Mouse (Mus musculus) mature B cell (primary cell): ENCODE measurements around the gene Grin3b.

Source experiments
- in situ Hi-C: fragments of 300-500 bp; cut with MboI; formaldehyde crosslinking; loops from 2 replicates; pipeline ENCODE4 v1.14.3; 2019

Grin3b gene

GRCm38 (mm10) chr10:79970415-79971182 lies at the start of gene Grin3b:
TSS of gene Grin3b (plus strand) at chr10:79970715.
- in situ Hi-C loops = no loop called here

GRCm38 (mm10) chr10:79920958-79921535 lies 49.5 kb upstream of the Grin3b start, which contains the start of gene R3hdm4:
TSS of gene R3hdm4 (minus strand) at chr10:79921208.
- in situ Hi-C loops = loop anchor here (5.0 to 10.0 kb wide), 2 partner anchors 36 to 86 kb away; no protein-coding TSS in a partner anchor

- in situ Hi-C loops = loop anchor here (5.0 to 10.0 kb wide), 2 partner anchors 36 to 87 kb away; no protein-coding TSS in a partner anchor
Observed at GRCm38 (mm10) chr10:79921572-79921971, 48.9 kb upstream of the Grin3b start.

GRCm38 (mm10) chr10:79924998-79925784 lies 45.3 kb upstream of the Grin3b start:
- in situ Hi-C loops = loop anchor here (5.0 to 10.0 kb wide), 2 partner anchors 32 to 90 kb away; no protein-coding TSS in a partner anchor

GRCm38 (mm10) chr10:79925785-79926490 lies 44.6 kb upstream of the Grin3b start:
- in situ Hi-C loops = loop anchor here (10.0 kb wide), 1 partner anchor 91 kb away; no protein-coding TSS in a partner anchor

- in situ Hi-C loops = loop anchor here (10.0 kb wide), 1 partner anchor 92 kb away; no protein-coding TSS in a partner anchor
Observed at GRCm38 (mm10) chr10:79926491-79927323, 43.8 kb upstream of the Grin3b start, which contains the start of gene Arid3a. TSS of gene Arid3a (plus strand) at chr10:79927043.

- in situ Hi-C loops = loop anchor here (10.0 kb wide), 1 partner anchor 93 kb away; no protein-coding TSS in a partner anchor
Observed at GRCm38 (mm10) chr10:79927324-79928029, 43.0 kb upstream of the Grin3b start.

GRCm38 (mm10) chr10:79928030-79928694 lies 42.4 kb upstream of the Grin3b start:
- in situ Hi-C loops = loop anchor here (10.0 kb wide), 1 partner anchor 93 kb away; no protein-coding TSS in a partner anchor

GRCm38 (mm10) chr10:79928907-79929701 lies 41.4 kb upstream of the Grin3b start:
- in situ Hi-C loops = loop anchor here (10.0 kb wide), 1 partner anchor 94 kb away; no protein-coding TSS in a partner anchor

- in situ Hi-C loops = loop anchor here (10.0 kb wide), 1 partner anchor 95 kb away; no protein-coding TSS in a partner anchor
Observed at GRCm38 (mm10) chr10:79929967-79930825, 40.3 kb upstream of the Grin3b start.

GRCm38 (mm10) chr10:79930826-79931186 lies 39.7 kb upstream of the Grin3b start:
- in situ Hi-C loops = no loop called here

GRCm38 (mm10) chr10:79931797-79932196 lies 38.7 kb upstream of the Grin3b start:
- in situ Hi-C loops = no loop called here

GRCm38 (mm10) chr10:79932736-79933135 lies 37.8 kb upstream of the Grin3b start:
- in situ Hi-C loops = no loop called here

- in situ Hi-C loops = no loop called here
Observed at GRCm38 (mm10) chr10:79933145-79933679, 37.3 kb upstream of the Grin3b start.

GRCm38 (mm10) chr10:79933861-79934260 lies 36.7 kb upstream of the Grin3b start:
- in situ Hi-C loops = no loop called here

GRCm38 (mm10) chr10:79934272-79934721 lies 36.2 kb upstream of the Grin3b start:
- in situ Hi-C loops = no loop called here
